Mouse (Mus musculus) ES-E14 (cell line): ENCODE results near the gene Lgr5. TPM values are rescaled to one million over a fixed set of nuclear protein-coding genes. Genes with fewer than 3 reads are reported as not detected.

Experiments
- DNase-seq: peaks from one replicate; pipeline ENCODE4 v3.0.0-alpha.2; 2013; ENCODE audit warnings: low read depth, low spot score
- H3K27ac ChIP-seq: 2 replicates; pipeline ENCODE4 v1.5.1; 2012; ENCODE audit warnings: low read depth, mild to moderate bottlenecking, low read length, moderate library complexity, mixed read lengths; ENCODE audit not compliant: poor library complexity, insufficient read depth, severe bottlenecking
- H3K36me3 ChIP-seq: 2 replicates; pipeline ENCODE4 v1.6.1; 2012; ENCODE audit warnings: mild to moderate bottlenecking, low read length, moderate library complexity, mixed read lengths; ENCODE audit not compliant: control insufficient read depth, poor library complexity, insufficient read depth, severe bottlenecking
- H3K4me1 ChIP-seq, 2 experiments: fragments of 150-350 bp in 1 of 2; sonication (generic) in 1 of 2; 2 replicates each; pipeline ENCODE4 v1.6.1; 2012; ENCODE audit warnings: low read length in 2 of 2, mild to moderate bottlenecking in 1 of 2, mixed read lengths in 1 of 2; ENCODE audit not compliant: control insufficient read depth in 2 of 2, insufficient read depth in 2 of 2, poor library complexity in 1 of 2
- H3K4me3 ChIP-seq, 2 experiments: fragments of 150-350 bp in 1 of 2; sonication (generic) in 1 of 2; 2 replicates each; pipeline ENCODE4 v1.5.1; 2012; ENCODE audit warnings: low read length in 2 of 2, low read depth in 1 of 2, mild to moderate bottlenecking in 1 of 2, mixed read lengths in 1 of 2; ENCODE audit not compliant: insufficient read depth in 1 of 2, poor library complexity in 1 of 2, severe bottlenecking in 1 of 2
- H3K9ac ChIP-seq: 2 replicates; pipeline ENCODE4 v1.6.1; 2012; ENCODE audit warnings: low read depth, mild to moderate bottlenecking, low read length, mixed read lengths; ENCODE audit not compliant: poor library complexity, insufficient read depth, severe bottlenecking
- H3K9me3 ChIP-seq: fragments of 150-350 bp; sonication (generic); 2 replicates; pipeline ENCODE4 v1.6.1; 2012; ENCODE audit warnings: low read depth, mild to moderate bottlenecking, low read length; ENCODE audit not compliant: control insufficient read depth, insufficient read depth
- CHD2 ChIP-seq: IDR thresholded peaks from 2 replicates; pipeline ENCODE4 v1.6.1; 2014; ENCODE audit warnings: mild to moderate bottlenecking, low read depth, low read length, inconsistent platforms
- HCFC1 ChIP-seq: IDR thresholded peaks from 2 replicates; pipeline ENCODE4 v1.6.1; 2012; ENCODE audit warnings: low read length, inconsistent platforms, borderline replicate concordance; ENCODE audit not compliant: insufficient read depth
- MAFK ChIP-seq: IDR thresholded peaks from 2 replicates; pipeline ENCODE4 v1.6.1; 2014; ENCODE audit warnings: mild to moderate bottlenecking, low read depth, low read length, inconsistent platforms; ENCODE audit not compliant: insufficient read depth
- ZC3H11A ChIP-seq: IDR thresholded peaks from 2 replicates; pipeline ENCODE4 v1.6.1; 2012; ENCODE audit warnings: low read depth, mild to moderate bottlenecking, inconsistent platforms, low read length, borderline replicate concordance
- ZNF384 ChIP-seq: IDR thresholded peaks from 2 replicates; pipeline ENCODE4 v1.6.1; 2012; ENCODE audit warnings: low read depth, low read length, inconsistent platforms
- in situ Hi-C, 2 experiments: fragments of 600-800 bp; cut with MboI; formaldehyde crosslinking; loops; one replicate each; pipeline ENCODE4 v1.15.1; 2025; ENCODE audit warnings: low sequenced_read_pairs in 2 of 2, inconsistent platforms in 1 of 2; ENCODE audit not compliant: unreplicated experiment in 2 of 2
- total RNA-seq: library from RNA; depleted of rRNA; stranded (reverse); fragments of 300-350 nt; gene quantifications from 2 replicates; pipeline ENCODE4 v1.2.3, GENCODE M21; 2012

The Lgr5 gene
- total RNA-seq, 1 experiment, result 0.22 TPM

- TF ChIP-seq ZC3H11A, result no peak
- TF ChIP-seq CHD2, result no peak
- no peak for TF ChIP-seq HCFC1
- Histone ChIP-seq H3K4me3 (no peak overlapping the region), H3K27ac (no peak overlapping the region), H3K9ac (no peak overlapping the region), H3K9me3 (no peaks in the 10 kb centered on the region), H3K36me3 (no peaks in the 10 kb centered on the region), H3K4me1 (no peaks in the 10 kb centered on the region)
- DNase-seq, result no peak
- in situ Hi-C loops, result no loop called here
Measured at GRCm38 (mm10) chr10:115563961-115564360, 23.6 kb downstream of the Lgr5 start.

- in situ Hi-C loops, result no loop called here
- Histone ChIP-seq H3K4me1 (no peaks in the 10 kb centered on the region), H3K36me3 (no peaks in the 10 kb centered on the region), H3K27ac (no peak overlapping the region), H3K9me3 (no peaks in the 10 kb centered on the region), H3K9ac (no peak overlapping the region), H3K4me3 (no peak overlapping the region)
- no peak for TF ChIP-seq ZC3H11A
- no peak for DNase-seq
Measured at GRCm38 (mm10) chr10:115562911-115563686, 24.5 kb downstream of the Lgr5 start.

- in situ Hi-C loops, result no loop called here
- DNase-seq, result no peak
Measured at GRCm38 (mm10) chr10:115561136-115561880, 26.3 kb downstream of the Lgr5 start.

GRCm38 (mm10) chr10:115556738-115557242 lies 30.8 kb downstream of the Lgr5 start:
- Histone ChIP-seq H3K4me1 (peaks cover 0 to 4% of the 10 kb centered on the region in 2 experiments; a peak in 1 of 4 replicates), H3K9ac (no peak overlapping the region), H3K9me3 (no peaks in the 10 kb centered on the region), H3K4me3 (no peak overlapping the region), H3K27ac (0 out of 2 replicates have a peak overlapping the region, but pooled peaks have one; percentile 12), H3K36me3 (no peaks in the 10 kb centered on the region)
- peak; percentile 27 for DNase-seq
- TF ChIP-seq ZNF384 (no peak), MAFK (no peak), HCFC1 (no peak), ZC3H11A (no peak), CHD2 (no peak)
- in situ Hi-C loops, result no loop called here

More at GRCm38 (mm10) chr10:115561136-115561880, 26.3 kb downstream of the Lgr5 start:
- Histone ChIP-seq H3K9me3 (no peaks in the 10 kb centered on the region), H3K4me3 (no peak overlapping the region), H3K36me3 (no peaks in the 10 kb centered on the region), H3K9ac (no peak overlapping the region), H3K4me1 (peaks cover 0 to 4% of the 10 kb centered on the region in 2 experiments; a peak in 1 of 4 replicates), H3K27ac (no peak overlapping the region)
- TF ChIP-seq CHD2 (no peak), ZNF384 (no peak), MAFK (no peak), HCFC1 (no peak)
